Mouse (Mus musculus) CH12.LX (cell line): ENCODE data around the gene Emc9.

ENCODE experiments used
- CHD1 ChIP-seq: IDR thresholded peaks from 2 replicates; pipeline ENCODE4 v1.6.1; 2012; ENCODE audit warnings: low read depth, low read length, improper control_type of control experiment, inconsistent platforms
- CHD2 ChIP-seq: IDR thresholded peaks from 2 replicates; pipeline ENCODE4 v1.6.1; 2011; ENCODE audit warnings: low read length, improper control_type of control experiment
- CTCF ChIP-seq, 2 experiments: IDR thresholded peaks in 1 of 2; conservative IDR thresholded peaks in 1 of 2; 2 replicates each; pipeline ENCODE4 v1.5.1; 2011 to 2012; ENCODE audit warnings: low read depth in 2 of 2, low read length in 2 of 2, improper control_type of control experiment in 1 of 2, inconsistent platforms in 1 of 2, mild to moderate bottlenecking in 1 of 2, moderate library complexity in 1 of 2
- HCFC1 ChIP-seq: IDR thresholded peaks from 2 replicates; pipeline ENCODE4 v1.6.1; 2012; ENCODE audit warnings: low read depth, mild to moderate bottlenecking, inconsistent platforms, low read length, improper control_type of control experiment
- POLR2A ChIP-seq: IDR thresholded peaks from 2 replicates; pipeline ENCODE4 v1.6.1; 2011; ENCODE audit warnings: low read depth, mild to moderate bottlenecking, improper control_type of control experiment, low read length
- RAD21 ChIP-seq: IDR thresholded peaks from 2 replicates; pipeline ENCODE4 v1.6.1; 2011; ENCODE audit warnings: low read depth, mild to moderate bottlenecking, low read length, improper control_type of control experiment, moderate library complexity
- SMC3 ChIP-seq: IDR thresholded peaks from 2 replicates; pipeline ENCODE4 v1.6.1; 2011; ENCODE audit warnings: low read depth, low read length, improper control_type of control experiment
- USF2 ChIP-seq: conservative IDR thresholded peaks from 2 replicates; pipeline ENCODE4 v1.6.1; 2011; ENCODE audit warnings: low read depth, low read length, improper control_type of control experiment

DNA sequence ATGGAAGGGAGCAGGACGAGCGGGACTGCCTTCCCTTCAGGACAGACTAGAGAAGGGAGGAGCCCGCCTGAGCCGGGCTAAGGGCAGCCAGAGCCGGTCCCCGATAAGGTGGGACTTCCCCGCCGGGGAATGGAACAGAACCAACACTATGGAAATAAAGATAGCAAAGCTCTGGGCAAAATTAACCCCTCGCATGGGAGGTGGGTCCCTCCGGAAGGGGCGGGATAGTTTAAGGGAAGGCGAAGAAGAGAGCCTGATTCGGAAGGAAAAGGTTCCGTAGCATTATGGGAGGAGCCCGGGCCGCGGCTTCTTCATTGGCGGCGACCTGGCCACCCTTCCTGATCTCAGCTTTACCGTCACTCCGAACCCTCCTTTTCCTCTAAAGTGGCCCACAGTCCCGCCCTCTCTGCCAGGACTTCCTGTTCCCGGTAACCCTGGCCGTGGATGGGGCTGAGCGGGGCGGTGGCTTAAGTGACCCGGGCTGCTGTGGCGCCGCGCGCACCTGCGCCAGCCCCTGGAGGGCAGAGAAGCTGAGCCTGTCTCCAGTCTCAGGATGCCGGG, 6.3 kb upstream of the Emc9 start, which contains the start of gene Rnf31:
- TF ChIP-seq RAD21 (no peak), HCFC1 (peak; percentile 80), USF2 (no peak), CHD2 (peak; percentile 11; the same call in 1 of the 2 replicates), CTCF (conservative IDR thresholded peaks at IDR 0.05 in 1 of 2, IDR thresholded peaks at IDR 0.05 in 1 of 2; ENCODE audit: low read depth in 2 of 2, low read length in 2 of 2) (no peak), CHD1 (peak; percentile 64; the same call in 1 of the 2 replicates), POLR2A (peak; percentile 67), SMC3 (no peak)
